Mouse (Mus musculus) gastrocnemius, postnatal 4 days (tissue): ENCODE results near the gene Nrn1. TPM values are rescaled to one million over a fixed set of nuclear protein-coding genes. Genes with fewer than 3 reads are reported as not detected.

ENCODE experiments used
- DNase-seq, 2 experiments: peaks; one replicate each; pipeline ENCODE4 v3.0.0; 2021 to 2022; ENCODE audit warnings: low spot score in 2 of 2, mixed read lengths in 2 of 2
- long read RNA-seq, 2 experiments: library from polyadenylated mRNA; stranded (forward); transcript quantifications; one replicate each; pipeline ENCODE4 v2.0.0; 2021
- total RNA-seq, 2 experiments: library from RNA; stranded (reverse); gene quantifications; 2 replicates each; pipeline ENCODE4 v1.2.3; 2021

Gene Nrn1
- total RNA-seq = 1 to 10 TPM; 3.2 to 6.2 TPM
- long read RNA-seq, experiment 1, partial matches to known transcripts = 0 of 4 reads
- long read RNA-seq, experiment 1, other reads (novel, unspliced or antisense) = 0 of 4 reads
- long read RNA-seq, experiment 2, transcript Nrn1-201 (3 exons, 1,619 nt) = major isoform, 5 of 6 reads
- long read RNA-seq, experiment 2, partial matches to known transcripts = 0 of 6 reads
- long read RNA-seq, experiment 2, other reads (novel, unspliced or antisense) = 1 of 6 reads

DNA sequence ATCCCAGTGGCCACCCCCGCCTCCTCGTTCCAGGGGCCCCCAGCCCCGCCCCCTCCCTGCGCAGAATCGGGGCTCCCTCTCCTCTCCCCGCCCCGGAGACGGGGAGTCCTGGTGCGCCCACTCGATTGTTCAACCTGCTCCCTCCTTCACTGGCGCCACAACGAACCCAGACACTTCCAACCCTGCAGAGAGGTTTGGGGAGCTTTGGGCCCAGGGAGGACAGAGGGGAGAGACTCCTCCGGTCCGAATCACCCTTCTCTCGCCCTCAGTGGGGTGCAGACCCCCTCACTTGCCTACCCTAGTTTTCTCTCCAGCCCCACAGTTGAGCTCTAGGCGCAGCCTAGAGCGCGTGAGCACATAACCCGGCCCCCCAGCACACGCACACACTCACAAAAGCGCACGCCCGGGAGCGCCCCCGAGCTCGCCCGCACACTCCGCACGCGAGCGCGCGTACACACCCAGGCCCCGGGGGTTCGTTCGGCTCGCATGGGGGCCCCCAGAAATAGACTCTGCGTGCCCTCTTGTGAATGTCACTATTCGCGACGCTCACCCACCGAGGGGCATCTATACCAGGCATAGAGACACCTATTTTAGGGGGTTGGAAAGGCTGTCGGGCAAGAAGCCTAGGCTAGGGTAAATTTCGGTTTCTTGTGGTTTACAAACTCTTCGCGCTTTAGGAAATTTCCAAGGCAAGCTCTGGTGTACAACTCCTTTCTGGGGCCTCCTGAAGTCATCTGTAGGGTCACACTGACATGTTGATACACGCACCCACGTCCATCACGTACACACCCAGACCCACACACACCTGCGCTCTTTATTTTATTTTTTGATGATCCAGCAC is at the start of gene Nrn1:
Nrn1 (minus strand) TSS at position 401 of the 841 bp plus-strand sequence.
- no peak for DNase-seq

DNA sequence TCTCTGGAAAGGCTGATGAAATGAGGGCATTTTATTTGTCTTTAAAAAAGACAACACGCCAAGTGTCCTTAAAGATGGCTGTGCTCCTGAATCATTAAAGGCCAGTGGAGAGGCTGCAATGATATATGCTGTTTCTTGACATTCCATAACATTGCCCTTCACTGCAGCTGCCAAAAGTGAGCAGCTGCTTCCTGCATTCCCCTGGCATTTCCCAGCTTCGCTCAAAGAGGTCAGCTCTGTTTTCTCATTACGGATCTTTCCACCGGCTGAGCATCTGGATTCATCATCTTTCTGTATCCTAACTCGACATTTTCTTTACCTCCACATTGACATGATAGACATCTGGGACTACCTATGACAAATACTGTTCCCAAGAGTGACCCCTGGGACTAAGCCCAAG is 44.7 kb upstream of the Nrn1 start:
- DNase-seq = no peak

DNA sequence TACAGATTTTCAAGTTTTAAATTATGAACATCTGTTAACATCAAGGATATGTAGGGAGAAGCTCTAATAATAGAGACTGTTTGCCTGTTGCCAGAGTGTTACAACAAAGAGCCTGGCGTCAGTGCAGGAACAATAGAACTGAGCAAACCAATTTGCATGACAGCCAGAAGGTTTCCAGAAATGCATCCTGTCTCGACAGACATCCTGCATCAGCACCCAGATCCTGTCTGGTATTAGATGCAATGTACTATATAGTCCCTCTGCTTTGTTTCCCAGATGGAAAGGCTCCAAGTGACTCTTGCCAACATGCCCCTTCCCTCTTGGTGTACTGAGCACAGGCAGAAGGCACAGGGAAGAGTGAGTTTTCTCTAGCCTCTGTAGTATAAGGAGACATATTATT is 31.9 kb upstream of the Nrn1 start:
- no peak for DNase-seq

DNA sequence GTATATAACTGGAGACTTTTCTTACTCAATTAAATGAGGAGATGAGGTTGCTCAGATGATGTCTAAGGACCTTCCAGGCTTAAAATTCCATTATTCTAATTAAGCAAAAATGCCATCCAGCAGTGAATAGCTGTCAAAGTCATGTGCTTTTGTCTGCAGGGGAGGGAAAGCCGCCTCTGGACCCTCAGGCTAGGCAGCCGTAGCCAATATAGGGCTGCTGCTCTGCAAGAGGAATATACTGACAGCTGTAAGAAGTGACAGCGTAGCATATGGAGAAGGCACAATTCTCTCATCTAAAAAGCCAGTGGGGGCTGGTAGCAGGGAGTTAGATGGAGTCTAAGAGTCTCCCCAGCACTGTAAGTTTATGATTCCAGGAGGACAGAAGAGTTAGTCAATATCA is 16.9 kb upstream of the Nrn1 start:
- no peak for DNase-seq

DNA sequence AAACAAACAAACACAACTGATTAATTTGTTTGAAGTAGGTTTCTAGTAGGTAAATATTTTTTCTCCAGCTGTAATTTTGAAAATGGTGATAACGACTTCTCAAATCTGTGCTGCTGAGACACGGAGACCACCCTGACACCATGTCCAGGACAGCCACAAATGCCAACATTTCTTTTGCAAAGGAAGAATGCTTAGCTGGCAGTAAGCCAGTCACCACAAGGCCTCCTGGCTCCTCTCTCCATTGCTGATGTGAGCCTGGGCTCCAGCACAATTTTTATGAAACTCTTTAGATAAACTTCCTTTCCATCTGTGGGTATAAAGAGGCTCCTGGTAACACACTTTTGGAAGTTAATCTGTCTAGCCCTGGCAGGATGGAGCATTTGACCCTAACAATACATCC is 15.1 kb upstream of the Nrn1 start:
- no peak for DNase-seq

DNA sequence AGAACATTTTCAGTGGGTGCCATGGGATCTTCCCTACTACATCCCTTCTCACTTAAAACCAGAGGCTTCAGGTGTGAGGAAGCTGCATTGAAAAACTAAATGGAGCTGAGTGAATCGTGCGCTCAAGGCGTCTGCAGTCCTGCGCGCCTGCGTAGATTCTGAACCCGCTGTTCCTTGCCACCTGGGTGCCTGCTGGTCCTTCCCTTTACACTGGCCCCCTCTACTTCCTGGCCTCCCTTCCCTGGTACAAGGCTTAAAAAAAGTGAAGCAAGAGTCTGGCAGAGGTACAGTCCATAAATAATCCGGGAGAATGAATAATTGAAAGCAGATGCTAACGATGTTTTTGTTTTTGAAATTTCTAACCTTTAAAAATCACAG is 1.7 kb upstream of the Nrn1 start:
- DNase-seq = no peak

DNA sequence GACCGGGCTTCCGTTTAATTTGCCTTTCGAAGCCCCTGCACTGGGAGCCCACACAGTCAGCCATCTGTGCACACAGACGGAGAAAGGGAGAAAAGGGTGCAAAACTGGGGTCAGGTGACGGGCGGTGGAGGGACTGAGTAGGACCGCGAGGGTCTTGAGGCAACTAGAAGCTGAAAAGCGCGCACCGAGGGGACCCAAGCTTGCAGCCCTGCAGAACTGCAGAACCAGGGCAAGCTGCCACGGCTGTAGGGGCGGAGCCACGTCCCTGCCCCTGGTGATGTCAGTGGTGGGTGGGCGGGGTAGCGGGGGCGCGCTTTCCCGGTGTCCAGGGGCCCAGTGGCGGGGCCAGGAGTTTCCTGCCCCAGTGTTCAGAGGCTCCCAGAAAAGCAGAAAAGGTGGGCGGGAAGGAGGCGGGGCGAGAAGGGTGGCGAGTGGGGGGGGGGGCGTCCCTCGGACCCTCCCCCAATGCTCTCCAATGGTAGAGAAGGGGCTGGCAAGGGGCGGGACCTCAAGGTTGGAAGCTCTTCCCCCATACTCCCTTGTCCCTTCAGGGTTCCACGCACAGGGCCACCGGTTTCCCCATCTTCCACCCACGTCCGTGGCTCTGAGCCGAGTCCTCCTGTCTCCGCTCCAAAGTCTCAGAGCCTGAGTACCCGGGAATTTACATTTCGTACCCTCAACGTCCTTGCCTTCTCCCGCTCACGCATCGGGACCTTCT is 1.1 kb upstream of the Nrn1 start:
- peak in 1 of 2 experiments; percentile 55 for DNase-seq

DNA sequence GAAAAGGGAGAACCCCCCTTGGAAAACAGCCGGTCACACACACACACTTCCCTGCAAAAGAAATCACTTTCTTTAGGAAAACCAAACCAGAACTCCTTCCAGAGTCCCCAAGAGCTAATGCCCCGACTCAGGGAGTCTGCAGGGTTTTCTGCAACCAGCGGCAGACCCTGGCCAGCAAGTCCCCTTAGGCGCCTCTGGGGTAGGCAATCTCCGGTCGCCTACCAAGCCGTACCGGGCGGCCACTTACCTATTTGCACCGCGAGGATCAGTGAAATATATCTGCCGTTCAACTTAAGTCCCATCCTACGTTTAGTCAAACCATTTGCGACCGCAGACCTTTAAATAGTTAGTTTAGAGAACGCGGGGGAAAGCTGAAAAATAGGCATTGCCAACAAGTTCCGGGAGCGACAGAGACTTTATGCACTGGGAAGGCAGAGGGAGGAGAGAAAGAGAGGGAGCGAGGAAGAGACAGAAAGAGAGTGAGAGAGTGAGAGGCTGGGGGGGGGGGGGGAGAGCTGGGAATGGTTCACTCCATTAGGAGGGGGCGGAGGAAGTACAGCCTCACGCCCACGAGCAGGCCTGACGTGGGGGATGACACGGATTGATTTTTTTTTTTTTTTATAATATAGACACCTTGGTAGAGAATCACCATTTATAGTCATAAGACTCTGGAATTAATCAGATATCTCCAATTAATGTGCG is 791 bp downstream of the Nrn1 start:
- DNase-seq = no peak

DNA sequence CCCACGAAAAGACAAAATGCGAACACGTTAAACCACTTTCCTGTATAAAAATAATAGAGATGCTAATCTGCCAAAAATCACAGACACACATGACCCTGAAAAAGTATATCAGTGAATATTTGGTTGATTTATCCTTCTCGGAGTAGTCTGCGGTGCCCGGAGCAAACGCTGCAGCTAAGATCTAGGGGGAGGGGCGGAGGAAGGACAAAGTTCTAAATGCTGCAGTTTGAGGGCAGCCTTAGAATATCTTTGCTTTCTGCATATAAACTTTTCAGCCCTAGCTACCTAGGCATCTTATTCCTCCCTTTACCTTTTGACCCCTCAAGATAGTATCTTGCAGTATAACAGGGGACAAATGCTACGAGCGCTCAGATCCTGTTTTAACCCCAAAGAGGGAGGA is 1.4 kb downstream of the Nrn1 start:
- DNase-seq = no peak

DNA sequence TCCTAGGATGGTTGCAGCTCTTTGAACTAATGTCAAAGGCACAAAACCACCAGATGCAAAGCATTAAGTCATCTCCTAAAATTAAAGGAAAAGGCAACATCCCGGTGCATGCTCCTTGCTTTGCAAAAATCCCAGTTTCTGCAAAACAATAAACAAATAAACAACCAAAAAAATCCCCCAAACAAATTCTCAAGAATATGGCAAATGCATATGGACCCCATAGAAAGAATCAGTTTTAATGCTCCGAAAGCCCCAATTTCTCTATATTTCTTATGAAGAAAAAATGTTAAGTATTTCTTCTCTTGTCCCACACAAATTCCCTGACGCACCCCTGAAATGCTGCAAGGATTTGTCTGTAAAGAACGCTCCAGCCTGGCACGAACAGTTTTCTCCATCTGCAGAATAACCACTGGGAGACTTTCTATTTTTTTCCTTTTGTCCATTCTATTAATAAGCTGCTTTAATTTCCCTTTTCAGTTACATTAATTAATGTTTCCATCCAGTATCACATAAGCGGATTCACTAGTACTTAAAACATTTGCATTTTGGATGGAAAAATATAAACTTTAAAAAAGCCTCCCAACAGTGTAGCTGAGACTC is 1.9 kb downstream of the Nrn1 start:
- no peak for DNase-seq

DNA sequence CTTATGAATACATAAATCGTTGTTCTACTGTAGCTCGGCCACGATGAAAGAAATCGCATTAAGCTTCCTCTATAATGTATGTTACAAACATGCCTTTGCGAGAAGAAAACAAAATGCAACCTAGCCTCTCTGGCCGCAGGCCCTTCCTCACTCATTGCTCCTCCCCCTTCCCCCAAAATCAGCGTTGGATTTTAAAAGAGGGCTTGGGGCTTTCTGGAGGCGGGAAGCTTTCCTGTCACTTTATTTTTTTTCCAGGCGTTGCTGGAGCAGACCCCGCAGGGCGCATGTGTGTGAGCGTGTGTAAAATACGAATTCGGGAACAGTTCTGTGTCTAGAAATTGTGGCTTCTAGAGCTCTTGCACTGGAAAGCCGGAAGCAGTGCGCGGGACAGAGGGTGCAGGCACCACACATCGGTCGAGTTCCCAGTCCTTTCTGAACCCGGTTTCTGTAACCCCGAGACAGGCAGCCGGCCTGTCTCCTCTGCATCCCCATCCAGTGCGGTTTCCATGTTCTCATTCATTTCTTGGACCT is 2.9 kb downstream of the Nrn1 start:
- peak in 1 of 2 experiments; percentile 14 for DNase-seq

DNA sequence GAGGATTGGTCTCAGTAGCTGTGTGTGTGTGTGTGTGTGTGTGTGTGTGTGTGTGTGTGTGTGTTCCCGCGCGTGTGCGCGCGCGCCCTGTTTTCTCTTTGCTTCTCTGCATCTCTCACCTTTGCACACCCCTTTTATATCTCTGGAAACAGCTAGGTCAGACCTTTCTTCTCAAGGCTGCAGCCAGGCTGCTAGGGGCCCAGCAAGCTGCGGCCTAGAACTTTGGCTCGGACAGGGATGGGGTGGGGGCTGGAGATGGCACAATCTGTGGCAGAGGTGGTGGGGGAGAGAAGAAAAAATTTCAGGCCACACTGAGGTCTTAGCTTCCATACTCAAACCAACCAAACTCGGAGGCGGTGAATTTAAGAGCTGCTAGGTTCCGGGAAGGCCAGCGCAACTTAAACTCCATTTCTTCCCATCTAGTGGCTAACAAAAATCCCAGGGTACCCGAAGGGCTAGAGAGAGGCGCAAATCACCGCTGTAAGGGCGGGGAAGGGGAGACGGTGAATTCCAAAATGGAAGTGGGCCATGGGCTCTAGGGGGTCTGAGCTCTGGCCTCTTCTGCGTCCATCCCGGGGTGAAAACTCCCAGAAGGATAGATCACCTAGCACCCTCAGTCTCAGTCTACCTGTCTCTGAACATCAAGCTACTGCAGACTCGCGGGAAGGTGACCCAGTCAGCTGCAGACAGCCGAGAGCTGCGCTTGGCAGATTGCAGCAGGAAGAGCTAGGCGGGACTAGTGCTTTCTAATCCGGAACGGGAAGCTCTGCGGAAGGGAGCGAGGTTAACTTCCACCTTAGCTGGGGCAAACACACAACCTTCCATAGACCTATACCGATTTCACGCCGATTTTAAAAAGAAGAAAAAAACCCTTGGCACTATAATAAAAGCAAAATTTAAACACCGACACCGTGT is 3.7 kb downstream of the Nrn1 start:
- peak in 1 of 2 experiments; percentile 19 for DNase-seq

DNA sequence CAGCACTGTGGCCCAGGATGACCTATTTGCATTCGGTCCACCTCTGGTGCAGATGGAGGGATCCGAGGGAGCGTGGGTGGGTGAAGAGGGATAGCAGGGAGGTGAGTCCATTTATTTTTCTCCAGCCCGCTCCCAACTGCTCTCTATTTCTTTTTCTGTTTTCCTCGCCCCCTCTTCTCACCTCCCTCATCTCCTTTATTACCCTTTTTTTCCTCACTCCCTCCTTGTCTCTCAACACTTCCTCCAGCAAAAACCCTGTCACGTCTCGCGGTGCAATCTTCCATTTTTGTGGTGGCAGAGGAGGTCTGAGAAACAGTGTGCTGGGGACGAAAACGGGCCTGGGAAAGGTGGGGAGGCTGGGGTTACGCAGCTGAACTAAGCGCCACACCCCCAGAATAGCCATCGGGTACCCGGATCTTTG is 4.6 kb downstream of the Nrn1 start:
- no peak for DNase-seq

DNA sequence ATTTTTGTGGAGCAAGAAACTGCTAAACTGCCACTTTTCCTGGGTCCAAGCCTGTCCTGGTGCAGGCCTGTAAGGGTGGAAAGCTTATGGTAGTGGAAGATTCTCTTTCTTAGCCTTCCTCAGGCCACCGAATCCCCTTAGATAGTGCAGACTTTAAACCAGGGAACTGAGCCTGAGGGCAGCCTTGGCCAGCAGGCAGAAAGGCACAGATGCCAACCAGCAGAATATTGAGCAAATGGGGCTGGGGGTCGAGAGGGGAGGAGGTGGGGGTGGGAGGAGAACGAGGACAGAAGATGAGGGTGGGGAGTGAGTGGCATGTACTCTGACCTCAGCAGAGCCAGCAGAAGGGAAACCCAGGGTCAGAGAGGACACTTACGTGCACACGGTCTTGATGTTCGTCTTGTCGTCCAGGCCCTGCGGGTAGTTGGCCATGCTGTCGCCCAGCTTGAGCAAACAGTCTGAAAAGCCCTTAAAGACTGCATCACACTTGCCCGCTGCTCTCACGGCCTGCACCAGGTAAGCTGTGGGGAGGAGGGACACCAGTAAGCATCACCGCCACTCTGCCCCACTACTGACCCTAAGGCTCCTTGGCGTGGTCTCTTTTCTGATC is 5.1 kb downstream of the Nrn1 start:
- DNase-seq = no peak

DNA sequence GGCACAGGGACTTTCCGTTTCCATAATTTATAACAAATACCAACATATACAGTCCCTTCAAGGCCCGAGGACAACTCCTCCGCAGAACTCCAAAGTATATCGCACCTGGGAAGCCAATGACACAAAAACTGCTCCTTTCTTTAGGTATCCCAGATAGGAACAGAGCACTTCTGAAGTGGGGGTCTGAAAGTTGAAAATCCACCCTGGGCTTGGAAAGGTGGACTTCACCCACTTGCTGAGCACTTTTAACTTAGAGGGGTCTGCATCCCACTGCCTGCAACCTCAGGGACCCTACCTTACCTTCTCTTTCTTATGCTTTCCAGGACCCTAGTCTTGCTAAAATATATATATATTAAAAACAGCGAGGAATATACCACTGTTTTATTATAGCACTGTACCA is 6.4 kb downstream of the Nrn1 start:
- DNase-seq = no peak

DNA sequence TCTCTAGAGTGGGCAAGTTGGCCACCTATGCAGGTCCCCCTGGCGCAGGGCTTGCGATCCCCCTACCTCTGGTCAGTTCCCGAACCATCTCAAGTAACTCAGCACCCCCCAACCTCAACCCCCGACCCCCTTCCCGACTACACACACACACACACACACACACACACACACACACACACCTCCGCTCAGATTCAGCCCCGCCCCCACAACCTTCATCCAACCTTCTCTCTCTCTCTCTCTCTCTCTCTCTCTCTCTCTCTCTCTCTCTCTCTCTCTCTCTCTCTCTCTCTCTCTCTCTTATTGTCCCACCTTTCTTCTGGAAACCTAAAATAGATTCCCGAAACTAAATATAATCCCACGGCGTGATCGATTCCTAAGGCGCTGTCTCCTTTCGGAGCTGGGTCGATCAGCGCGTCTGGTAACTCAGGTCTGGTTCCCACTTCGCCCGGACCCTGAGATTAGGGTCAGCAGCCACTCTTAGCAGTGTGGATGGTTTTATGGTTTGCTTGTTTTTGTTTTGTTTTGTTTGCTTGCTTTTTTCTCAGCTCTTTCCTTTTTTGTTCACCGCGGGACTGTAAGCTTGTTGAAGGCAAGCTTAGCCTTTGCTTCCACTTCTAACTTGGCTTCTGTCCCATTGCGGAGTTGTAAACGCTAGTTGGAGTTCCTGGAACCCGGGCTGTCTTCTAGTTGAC is 7.0 kb downstream of the Nrn1 start:
- no peak for DNase-seq

DNA sequence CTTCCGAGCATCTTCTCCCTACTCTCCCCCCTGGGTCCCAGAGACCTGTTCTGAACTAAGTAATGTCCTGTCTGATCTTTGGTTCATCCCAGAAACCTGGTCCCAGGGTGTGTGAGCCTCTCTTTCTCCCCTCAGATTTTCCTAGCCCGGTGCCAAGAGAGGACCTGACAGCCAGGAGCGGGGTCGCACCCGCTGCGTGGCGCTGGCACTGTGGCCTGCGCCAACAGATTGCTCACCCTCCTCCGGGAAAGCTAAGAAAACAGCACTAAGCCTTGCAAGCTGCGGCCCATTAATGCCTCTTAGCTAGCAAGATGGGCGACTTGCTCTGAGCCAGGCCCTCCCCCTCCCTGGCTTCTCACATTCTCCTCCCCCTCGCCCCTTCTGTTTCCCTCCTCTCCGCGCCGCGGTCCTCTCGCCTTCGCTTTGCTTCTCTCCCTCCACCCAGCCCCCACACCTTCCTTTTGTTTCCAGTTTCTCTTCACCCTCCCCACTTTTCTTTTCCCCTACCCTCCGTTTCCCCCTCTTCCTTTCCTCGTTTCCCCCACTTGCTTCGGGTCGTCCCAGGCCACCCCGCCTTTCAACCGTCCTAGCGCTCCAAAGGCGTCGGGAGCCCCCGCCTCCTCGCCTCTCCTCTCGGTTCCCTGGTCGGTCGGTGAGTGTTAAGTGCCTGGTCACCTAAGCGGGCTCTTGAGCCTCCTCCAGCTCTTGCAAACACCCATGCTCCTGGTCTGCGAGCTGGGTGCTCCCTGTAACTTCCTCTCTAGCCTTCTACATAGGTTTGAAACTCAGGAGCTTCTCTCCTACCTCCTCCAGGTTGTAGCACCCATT is 7.8 kb downstream of the Nrn1 start:
- DNase-seq = no peak

DNA sequence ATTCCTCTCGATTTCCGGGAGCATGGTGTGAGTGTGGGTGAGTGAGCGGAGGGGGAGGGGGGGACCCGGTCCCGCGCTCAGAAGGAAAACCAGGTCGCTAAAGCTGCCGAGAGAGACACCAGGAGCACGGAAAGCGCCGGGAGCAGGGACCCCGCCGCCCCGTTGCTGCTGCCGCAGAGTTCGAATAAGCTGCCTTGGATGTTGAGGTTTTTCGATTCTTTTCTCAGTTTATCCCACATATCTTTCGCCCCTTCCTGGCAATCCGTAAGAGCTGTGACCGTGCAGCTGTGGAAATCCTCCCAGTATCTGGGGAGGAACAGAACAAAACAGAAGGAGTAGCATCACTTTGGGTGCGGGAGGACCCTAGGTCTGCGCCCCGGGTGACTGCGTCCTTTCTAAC is 8.4 kb downstream of the Nrn1 start:
- no peak for DNase-seq
